Mouse (Mus musculus): ENCODE results near the gene Vmn1r113. TPM values are rescaled to one million over a fixed set of nuclear protein-coding genes. Genes with fewer than 3 reads are reported as not detected.
"Not testable (repeated sequence)": the region's sequence is repeated elsewhere in the genome, so short reads cannot be mapped to it uniquely, and the experiment has no call there.

Gene Vmn1r113
- polyA plus RNA-seq (2015; fragmentation: Nextera tagmentation; extraction: Ambion mirVana) = not detected in 2 replicates

- WGBS = 63% methylated on average over 2 of the region's 2 CpGs
- H3K9me3 ChIP-seq (replicated peaks); H3K9ac ChIP-seq; H3K4me3 ChIP-seq (replicated peaks); H3K27ac ChIP-seq (replicated peaks); ATAC-seq (ENCODE audit: insufficient number of reproducible peaks, low FRiP score, low TSS enrichment, low read depth); H3K27me3 ChIP-seq; H3K4me2 ChIP-seq (replicated peaks); H3K4me1 ChIP-seq; H3K36me3 ChIP-seq: not testable (repeated sequence)
Measured at GRCm38 (mm10) chr7:20786985-20787384, at the start of gene Vmn1r113. TSS of gene Vmn1r113 (plus strand) at chr7:20787285.

GRCm38 (mm10) chr7:20770885-20771284 is 16.2 kb upstream of the Vmn1r113 start, which contains the start of gene Vmn1r112:
TSS of gene Vmn1r112 (plus strand) at chr7:20771185.
- H3K9me3 ChIP-seq (replicated peaks); H3K4me3 ChIP-seq (replicated peaks); H3K9ac ChIP-seq; H3K4me2 ChIP-seq (replicated peaks); H3K27ac ChIP-seq (replicated peaks); H3K4me1 ChIP-seq; ATAC-seq (ENCODE audit: insufficient number of reproducible peaks, low FRiP score, low TSS enrichment, low read depth); H3K27me3 ChIP-seq; H3K36me3 ChIP-seq: not testable (repeated sequence)
- WGBS = no CpG with 5 or more reads among the region's 3 CpGs

- H3K36me3 ChIP-seq; H3K27me3 ChIP-seq; H3K9ac ChIP-seq; H3K4me1 ChIP-seq; H3K4me2 ChIP-seq (replicated peaks); ATAC-seq (ENCODE audit: insufficient number of reproducible peaks, low FRiP score, low TSS enrichment, low read depth); H3K9me3 ChIP-seq (replicated peaks); H3K27ac ChIP-seq (replicated peaks); H3K4me3 ChIP-seq (replicated peaks): not testable (repeated sequence)
- WGBS = no CpG with 5 or more reads among the region's 5 CpGs
Measured at GRCm38 (mm10) chr7:20812086-20812485, 25.0 kb downstream of the Vmn1r113 start, which contains the start of gene Vmn1r114. TSS of gene Vmn1r114 (minus strand) at chr7:20812186.

Other genes starting within 250 kb of the Vmn1r113 start
- not detected in 2 replicates for gene Gm5726, start 241.5 kb upstream of the Vmn1r113 start, polyA plus RNA-seq (2015; fragmentation: Nextera tagmentation; extraction: Ambion mirVana)
- gene Gm4141, start 211.0 kb upstream of the Vmn1r113 start, polyA plus RNA-seq (2015; fragmentation: Nextera tagmentation; extraction: Ambion mirVana) = not detected in 2 replicates
- gene Gm4513, start 188.3 kb upstream of the Vmn1r113 start, polyA plus RNA-seq (2015; fragmentation: Nextera tagmentation; extraction: Ambion mirVana) = not detected in 2 replicates
- gene Vmn1r107, start 118.4 kb upstream of the Vmn1r113 start, polyA plus RNA-seq (2015; fragmentation: Nextera tagmentation; extraction: Ambion mirVana) = not detected in 2 replicates
- gene Vmn1r111, start 84.1 kb upstream of the Vmn1r113 start, polyA plus RNA-seq (2015; fragmentation: Nextera tagmentation; extraction: Ambion mirVana) = not detected in 2 replicates
- not detected in 2 replicates for gene Gm10668, start 56.7 kb upstream of the Vmn1r113 start, polyA plus RNA-seq (2015; fragmentation: Nextera tagmentation; extraction: Ambion mirVana)
- gene Vmn1r112, start 16.1 kb upstream of the Vmn1r113 start, polyA plus RNA-seq (2015; fragmentation: Nextera tagmentation; extraction: Ambion mirVana) = not detected in 2 replicates
- not detected in 2 replicates for gene Vmn1r114, start 24.9 kb downstream of the Vmn1r113 start, polyA plus RNA-seq (2015; fragmentation: Nextera tagmentation; extraction: Ambion mirVana)
- gene Vmn1r115, start 57.7 kb downstream of the Vmn1r113 start, polyA plus RNA-seq (2015; fragmentation: Nextera tagmentation; extraction: Ambion mirVana) = not detected in 2 replicates
- not detected in 2 replicates for gene Vmn1r116, start 85.0 kb downstream of the Vmn1r113 start, polyA plus RNA-seq (2015; fragmentation: Nextera tagmentation; extraction: Ambion mirVana)
- not detected in 2 replicates for gene Vmn1r117, start 96.8 kb downstream of the Vmn1r113 start, polyA plus RNA-seq (2015; fragmentation: Nextera tagmentation; extraction: Ambion mirVana)
- not detected in 2 replicates for gene Vmn1r118, start 125.1 kb downstream of the Vmn1r113 start, polyA plus RNA-seq (2015; fragmentation: Nextera tagmentation; extraction: Ambion mirVana)
- gene Vmn1r119, start 225.2 kb downstream of the Vmn1r113 start, polyA plus RNA-seq (2015; fragmentation: Nextera tagmentation; extraction: Ambion mirVana) = not detected in 2 replicates